Mouse (Mus musculus): ENCODE data around the gene Tlx3.

- no peak for TF ChIP-seq CTCF (IDR thresholded peaks at IDR 0.05; ENCODE audit: low read depth)
- no peak for TF ChIP-seq EP300 (IDR thresholded peaks at IDR 0.05; ENCODE audit: low read depth)
These were observed 5.7 kb downstream of the Tlx3 start for GRCm38 (mm10) chr11:33197673-33198072.

All from liver, postnatal 0 days (tissue).